8 mouse cellular contexts compared by ENCODE assay signal in the genomic region with DNA sequence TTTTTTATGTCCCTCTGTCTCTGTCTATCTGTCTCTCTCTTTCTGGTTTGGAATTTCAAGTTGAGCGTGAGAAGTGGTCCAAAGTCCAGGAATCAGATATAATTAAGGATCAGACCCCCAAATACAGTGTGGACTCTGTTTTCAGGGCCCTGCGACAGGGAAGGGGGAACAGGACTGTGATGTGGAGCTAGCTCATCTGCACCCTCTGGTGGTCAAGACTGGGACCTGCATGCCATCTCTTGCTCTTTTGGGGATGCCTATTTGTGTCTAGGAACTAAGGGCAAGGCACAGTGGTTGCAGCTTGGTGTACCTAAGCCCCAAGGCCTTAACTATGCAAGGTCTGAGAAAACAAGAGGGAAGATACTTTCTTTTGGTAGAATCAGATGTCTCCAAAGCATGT. TPM values are rescaled to one million over a fixed set of nuclear protein-coding genes. Genes with fewer than 3 reads are reported as not detected.
DNase-seq lines count a peak whose midpoint lies in the region; ATAC-seq and TF ChIP-seq lines count a peak whose summit lies in the region.

No protein-coding gene starts in this region.

- peaks cover 19% of the 10 kb centered on the region for H3K36me3 ChIP-seq in heart, embryonic 12.5 days
- H3K36me3 ChIP-seq in MEL (ENCODE audit: control insufficient read depth in 1 of 2, insufficient read depth in 2 of 2, low read length in 2 of 2): peaks cover 0 to 2% of the 10 kb centered on the region in 2 experiments; a peak in 1 of 4 replicates

- peak; percentile 96 for DNase-seq in heart, adult 11 months
- peak; percentile 86 for DNase-seq in MEL (ENCODE audit: low read depth, low spot score)
- peak; percentile 91 to 93 for DNase-seq in cerebellum, postnatal 10 days
- peak; percentile 57 to 66 for DNase-seq in gastrocnemius, adult 8-10 months (ENCODE audit: low spot score in 2 of 2)
- DNase-seq in layer of hippocampus, adult 9-10 months (ENCODE audit: low spot score): peak; percentile 89
- peak; percentile 81 for DNase-seq in lung, postnatal 14 days
- peak; percentile 51 for DNase-seq in spleen, adult 12 weeks (ENCODE audit: low spot score)

- H3K4me3 ChIP-seq in heart, embryonic 12.5 days: no peak overlapping the region
- H3K4me3 ChIP-seq in MEL (ENCODE audit: control insufficient read depth in 1 of 2, insufficient read depth in 1 of 2, low read depth in 2 of 2, low read length in 2 of 2): no peak overlapping the region

- H3K4me2 ChIP-seq in heart, embryonic 12.5 days: no peak overlapping the region

- no peaks in the 10 kb centered on the region for H3K4me1 ChIP-seq in heart, embryonic 12.5 days (replicated peaks)
- H3K4me1 ChIP-seq in MEL (ENCODE audit: control insufficient read depth in 1 of 2, insufficient read depth in 2 of 2, low read length in 2 of 2): no peaks in the 10 kb centered on the region; a peak in 1 of 4 replicates

- no peak for TF ChIP-seq EP300 in MEL (IDR thresholded peaks at IDR 0.05; ENCODE audit: low read depth in 1 of 2, low read length in 2 of 2)

- no peak overlapping the region for H3K9ac ChIP-seq in heart, embryonic 12.5 days
- H3K9ac ChIP-seq in MEL (ENCODE audit: control insufficient read depth, low read depth, low read length, poor library complexity, severe bottlenecking): peak overlapping the region; percentile 39; the same call in 1 of the 2 replicates

- peak; percentile 72 for TF ChIP-seq RAD21 in MEL (IDR thresholded peaks at IDR 0.05; ENCODE audit: low read depth, low read length)

- no peak overlapping the region for H3K27ac ChIP-seq in heart, embryonic 12.5 days (ENCODE audit: poor library complexity, severe bottlenecking)
- no peak overlapping the region for H3K27ac ChIP-seq in MEL (ENCODE audit: control insufficient read depth, low read depth, low read length)

- H3K27me3 ChIP-seq in heart, embryonic 12.5 days (replicated peaks): no peaks in the 10 kb centered on the region
- no peaks in the 10 kb centered on the region for H3K27me3 ChIP-seq in MEL (ENCODE audit: control insufficient read depth in 1 of 2, insufficient read depth in 2 of 2, low read length in 2 of 2)

- no peak for ATAC-seq in heart, embryonic 12.5 days (ENCODE audit: insufficient number of reproducible peaks, low FRiP score)

- no peak for TF ChIP-seq POLR2A in MEL (IDR thresholded peaks at IDR 0.05; ENCODE audit: control insufficient read depth in 1 of 2, insufficient read depth in 1 of 2, low read depth in 1 of 2, low read length in 2 of 2, poor library complexity in 1 of 2)

- no peaks in the 10 kb centered on the region for H3K9me3 ChIP-seq in heart, embryonic 12.5 days (replicated peaks)
- no peaks in the 10 kb centered on the region for H3K9me3 ChIP-seq in MEL (replicated peaks; ENCODE audit: insufficient read depth, low read length)

- TF ChIP-seq CTCF in MEL (IDR thresholded peaks at IDR 0.05 in 2 of 3, conservative IDR thresholded peaks at IDR 0.05 in 1 of 3; ENCODE audit: control insufficient read depth in 1 of 3, insufficient read depth in 1 of 3, low read depth in 2 of 3, low read length in 3 of 3, poor library complexity in 1 of 3, severe bottlenecking in 1 of 3): peak; percentile 89 to 99 (median 94)

- no peaks in the 10 kb centered on the region for H3K79me2 ChIP-seq in MEL (ENCODE audit: control insufficient read depth, insufficient read depth, low read length, poor library complexity)

- WGBS in heart, embryonic 12.5 days: 4% methylated on average over 2 of the region's 2 CpGs

TF ChIP-seq in MEL, 35 proteins besides CTCF, POLR2A, EP300 and RAD21:
- TF ChIP-seq RCOR1 (IDR thresholded peaks at IDR 0.05; ENCODE audit: low read depth, low read length) (0 out of 2 replicates have a peak, but pooled peaks have one; percentile 10), GABPA (IDR thresholded peaks at IDR 0.05; ENCODE audit: low read depth, low read length) (no peak), CHD2 (IDR thresholded peaks at IDR 0.05; ENCODE audit: low read length) (no peak), BHLHE40 (IDR thresholded peaks at IDR 0.05; ENCODE audit: borderline replicate concordance, low read depth, low read length) (no peak), POLR2AphosphoS5 (IDR thresholded peaks at IDR 0.05; ENCODE audit: borderline replicate concordance, low read depth, low read length) (no peak), E2F4 (IDR thresholded peaks at IDR 0.05; ENCODE audit: borderline replicate concordance, low read depth, low read length) (no peak), ZC3H11A (IDR thresholded peaks at IDR 0.05; ENCODE audit: low read depth, low read length) (peak; percentile 51), MAX (IDR thresholded peaks at IDR 0.05; ENCODE audit: low read length) (no peak), USF2 (IDR thresholded peaks at IDR 0.05; ENCODE audit: borderline replicate concordance in 1 of 2, insufficient read depth in 1 of 2, low read depth in 1 of 2, low read length in 2 of 2) (no peak), GATA1 (IDR thresholded peaks at IDR 0.05; ENCODE audit: low read depth, low read length) (no peak), HCFC1 (IDR thresholded peaks at IDR 0.05; ENCODE audit: low read depth, low read length) (no peak), ETS1 (IDR thresholded peaks at IDR 0.05; ENCODE audit: low read depth, low read length) (no peak), TBP (IDR thresholded peaks at IDR 0.05; ENCODE audit: low read depth, low read length) (no peak), MYC (IDR thresholded peaks at IDR 0.05; ENCODE audit: low read depth, low read length) (0 out of 2 replicates have a peak, but pooled peaks have one; percentile 26), JUND (IDR thresholded peaks at IDR 0.05; ENCODE audit: low read depth, low read length) (0 out of 2 replicates have a peak, but pooled peaks have one; percentile 30), SMC3 (IDR thresholded peaks at IDR 0.05; ENCODE audit: low read depth, low read length) (peak; percentile 86)

RNA-seq across cellular contexts. Expression of gene Armh1, which starts 15.4 kb away (rescaled TPM):
- 0.37 and 0.70 TPM in 2 replicates for polyA plus RNA-seq in heart, embryonic 12.5 days (2016; fragmentation: Nextera tagmentation; extraction: Ambion mirVana)
- total RNA-seq in MEL (2012; rRNA removed): not detected in 2 replicates
- polyA plus RNA-seq in MEL (2012; ENCODE audit: insufficient read depth in 1 of 2, insufficient read length in 2 of 2, low read depth in 1 of 2, low replicate concordance in 2 of 2, missing spikeins in 1 of 2): not detected
- not detected for total RNA-seq in gastrocnemius, adult 8-10 months (2022)

RNA-seq across cellular contexts. Expression of gene Tmem53, which starts 15.5 kb away (rescaled TPM):
- 18.2 and 19.6 TPM in 2 replicates for polyA plus RNA-seq in heart, embryonic 12.5 days (2016; fragmentation: Nextera tagmentation; extraction: Ambion mirVana)
- total RNA-seq in MEL (2012; rRNA removed): 0.36 and 0.65 TPM in 2 replicates
- 1 to 10 TPM in 1 of 2 experiments, not detected in 1; 1.3 TPM for polyA plus RNA-seq in MEL (2012; ENCODE audit: insufficient read depth in 1 of 2, insufficient read length in 2 of 2, low read depth in 1 of 2, low replicate concordance in 2 of 2, missing spikeins in 1 of 2)
- total RNA-seq in gastrocnemius, adult 8-10 months (2022): 1 to 10 TPM; 3.1 to 5.9 (median 4.6) TPM
